Mouse (Mus musculus) megakaryocyte-erythroid progenitor cell, adult 5-6 weeks (primary cell): ENCODE results near the gene Scmh1. TPM values are rescaled to one million over a fixed set of nuclear protein-coding genes. Genes with fewer than 3 reads are reported as not detected.
"Not testable (repeated sequence)": the region's sequence is repeated elsewhere in the genome, so short reads cannot be mapped to it uniquely, and the experiment has no call there.

Source experiments
- ATAC-seq: replicated peaks from 2 replicates; pipeline ENCODE4 v1.8.0; 2016; ENCODE audit warnings: mild to moderate bottlenecking, inconsistent platforms; ENCODE audit not compliant: severe bottlenecking, poor library complexity, low FRiP score, low TSS enrichment
- total RNA-seq, 2 experiments: library from RNA; stranded (forward) in 1 of 2; stranded (reverse) in 1 of 2; fragments of 200-1000, 215-1000 nt in 1 of 2; fragments of >200 nt in 1 of 2; fragmentation: Nextera tagmentation in 1 of 2; gene quantifications; 2 replicates each; pipeline ENCODE4 v1.2.3; 2014 to 2017

The Scmh1 gene
- total RNA-seq (2014; fragmentation: Nextera tagmentation), result 27.6 and 65.7 TPM in 2 replicates
- 9.7 and 16.9 TPM in 2 replicates for total RNA-seq (2017)

DNA sequence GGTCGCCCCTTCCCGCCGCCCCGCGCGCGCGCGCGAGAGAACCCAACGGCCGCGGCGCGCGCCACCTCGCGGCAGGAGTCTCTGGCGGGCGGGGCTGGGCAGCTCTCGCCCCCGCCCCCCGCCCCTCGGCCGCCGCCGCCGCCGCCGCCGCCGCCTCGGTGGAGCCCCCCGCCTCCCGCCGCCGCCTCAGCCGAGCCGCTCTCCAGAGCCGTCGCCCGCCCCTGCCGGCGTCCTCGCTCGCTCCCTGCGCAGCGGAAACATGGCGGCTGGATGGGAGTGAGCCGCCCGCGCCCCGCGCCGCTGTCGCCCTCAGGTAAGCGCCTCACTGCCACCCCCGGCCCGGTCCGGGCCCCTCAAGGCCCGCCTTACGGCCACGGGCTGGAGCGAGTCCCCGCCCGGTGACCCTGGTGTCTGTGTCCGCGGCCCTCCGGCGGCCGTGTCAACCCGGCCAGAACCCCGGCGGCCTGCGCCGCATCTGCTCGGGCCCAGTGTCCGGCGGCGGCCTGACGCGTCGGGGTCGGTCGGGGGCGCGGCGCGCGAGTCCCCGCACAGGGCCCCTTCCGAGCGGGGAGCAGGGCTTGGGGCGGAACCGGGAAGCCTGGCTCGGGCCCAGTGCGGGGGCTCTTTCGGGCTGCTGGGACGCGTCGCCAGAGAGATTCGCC is at the start of gene Scmh1:
Gene Scmh1, plus strand, starts transcription at position 138 of the 662 bp plus-strand sequence.
- ATAC-seq, result peak; percentile 58

DNA sequence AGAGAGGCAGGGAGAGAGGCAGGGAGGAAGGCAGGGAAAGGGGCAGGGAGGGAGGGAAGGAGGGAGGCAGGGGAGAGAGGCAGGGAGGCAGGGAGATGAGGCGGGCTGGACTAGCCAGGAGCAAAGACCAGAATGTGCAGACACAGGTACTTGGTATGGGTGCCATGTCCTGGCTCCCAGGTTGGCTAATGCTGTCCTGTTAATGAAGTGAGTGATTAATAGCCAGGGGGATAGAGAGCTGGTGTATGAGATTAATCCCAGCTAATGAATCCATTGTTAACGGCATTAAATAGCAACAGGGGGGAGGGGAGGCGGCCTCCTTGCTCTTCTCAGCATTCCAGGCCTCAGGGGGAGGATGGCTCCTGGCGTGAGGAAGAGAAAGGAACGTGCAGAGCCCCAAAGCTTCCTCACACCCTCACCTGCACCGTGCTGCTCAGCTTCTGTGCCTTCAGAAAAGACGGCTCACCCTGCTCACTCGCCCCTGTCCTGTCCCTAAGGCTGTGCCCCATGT is 45.0 kb upstream of the Scmh1 start:
- no peak for ATAC-seq

DNA sequence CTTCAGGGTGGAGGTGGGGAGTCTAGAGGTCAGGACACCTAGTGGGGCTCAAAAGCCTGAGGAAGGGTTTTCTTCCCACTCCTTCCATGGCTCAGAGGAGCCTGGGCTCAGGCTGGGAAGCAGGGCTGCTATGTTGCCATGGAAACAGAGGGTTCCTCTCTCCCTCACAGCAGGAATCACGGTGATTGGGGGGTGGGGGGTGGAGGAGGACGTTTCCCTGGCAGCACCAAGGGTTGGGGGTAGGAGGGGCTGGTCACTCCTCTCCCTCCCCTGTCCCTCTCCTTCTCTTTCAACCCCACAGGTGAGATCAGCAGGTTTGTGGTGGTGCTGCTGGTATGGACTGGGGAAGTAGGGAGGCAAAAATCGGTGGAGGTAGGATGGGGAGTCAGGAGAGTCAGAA is 40.4 kb upstream of the Scmh1 start:
- no peak for ATAC-seq

DNA sequence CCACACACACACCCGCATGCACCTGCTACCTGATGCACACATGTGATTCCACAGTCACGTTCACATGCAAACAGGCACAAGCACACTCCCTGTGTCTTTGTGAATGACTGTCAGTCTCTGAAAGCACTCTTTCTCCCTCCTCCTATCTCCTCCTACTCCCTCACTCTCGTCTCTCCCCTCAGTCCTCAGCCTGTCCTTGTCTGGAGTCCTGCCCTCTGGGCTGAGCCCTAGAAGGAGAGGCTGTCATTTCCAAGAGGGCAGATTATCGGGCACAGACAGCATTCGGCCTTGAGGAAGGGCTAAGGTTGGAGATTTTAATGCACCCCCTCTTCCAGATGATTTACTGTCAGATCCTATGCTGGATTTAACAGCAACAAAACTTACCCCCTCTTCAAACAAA is 39.6 kb upstream of the Scmh1 start:
- no peak for ATAC-seq

DNA sequence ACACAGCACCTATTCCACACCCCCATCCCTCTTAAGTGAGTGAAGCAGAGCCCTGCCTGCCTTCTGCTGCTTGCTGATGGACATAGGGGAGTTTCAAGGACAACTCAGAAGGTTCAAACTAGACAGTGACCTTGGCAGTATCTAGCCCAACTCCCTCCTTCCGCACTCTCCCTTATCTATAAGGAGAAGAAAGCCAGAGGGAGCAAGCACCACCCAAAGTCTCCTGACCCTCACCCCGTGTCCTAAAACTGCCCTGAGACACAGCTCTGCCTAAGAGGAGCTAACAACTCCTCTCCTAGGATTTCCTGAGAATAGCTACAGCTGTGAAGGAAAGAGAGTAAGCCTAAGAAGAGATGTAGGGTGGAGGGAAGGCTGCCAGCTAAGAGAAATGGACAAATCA is 37.0 kb upstream of the Scmh1 start:
- no peak for ATAC-seq

DNA sequence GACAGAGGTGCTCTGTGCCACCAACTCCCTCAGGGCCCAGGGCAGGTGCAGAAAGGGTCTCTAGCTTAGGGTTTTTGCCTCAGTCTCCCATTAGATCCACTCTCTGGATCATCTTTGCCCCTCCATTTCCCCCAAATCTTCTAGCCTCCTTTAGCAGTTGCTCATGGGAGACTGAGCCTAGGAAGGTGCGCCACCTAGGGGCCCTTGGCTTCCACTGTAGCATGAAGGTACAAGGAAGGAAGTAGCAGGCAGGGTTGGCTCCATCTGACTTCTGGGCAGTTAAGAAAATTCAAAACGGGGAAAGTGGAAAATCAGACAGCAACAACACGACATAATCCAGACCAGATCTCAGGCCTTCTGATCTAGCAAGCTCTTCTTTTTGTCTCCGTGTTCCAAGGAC is 36.4 kb upstream of the Scmh1 start:
- peak; percentile 82 for ATAC-seq

DNA sequence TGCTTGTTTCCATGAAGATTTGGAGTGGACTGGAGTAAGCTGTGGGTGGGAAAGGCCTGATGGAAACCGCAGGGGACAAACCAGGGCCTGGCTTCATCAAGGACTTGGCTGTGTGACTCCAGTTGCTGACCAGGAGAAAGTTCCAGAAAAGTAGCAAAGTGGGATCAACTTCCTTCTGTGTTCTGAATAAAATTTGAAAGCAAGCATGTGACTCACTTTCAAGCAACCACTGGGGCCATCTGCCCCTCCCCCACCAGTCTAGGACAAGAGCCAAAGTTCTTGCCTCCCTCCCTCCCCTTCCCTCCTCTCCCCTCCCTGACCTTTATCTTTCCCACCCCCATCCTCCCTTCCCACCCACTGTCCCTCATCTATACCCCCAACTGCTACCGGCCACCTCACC is 35.9 kb upstream of the Scmh1 start:
- ATAC-seq, result no peak

DNA sequence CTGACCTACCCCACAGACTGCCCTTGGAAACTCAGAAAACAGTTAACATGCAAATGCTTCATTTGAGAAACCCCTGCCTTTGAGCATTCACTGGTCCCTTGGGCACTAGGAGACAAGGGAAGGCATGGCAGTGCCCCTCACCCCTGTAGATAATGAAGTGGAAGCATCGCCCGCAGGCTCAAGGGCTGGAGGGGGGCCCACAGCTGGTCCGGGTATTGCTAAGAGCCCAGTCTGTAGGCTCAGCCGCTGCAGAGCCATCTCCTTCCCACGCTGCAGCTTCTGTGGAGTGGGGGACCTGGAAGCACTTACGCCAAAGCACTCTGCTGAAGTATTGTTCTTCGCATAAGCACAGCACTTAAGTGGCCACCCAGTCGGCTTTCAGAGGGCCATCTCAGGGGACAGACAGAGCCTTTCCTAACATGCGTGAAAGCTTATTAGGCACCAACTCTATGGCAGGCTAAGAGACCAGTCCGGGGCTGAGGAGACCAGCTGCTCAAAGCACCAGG is 35.2 kb upstream of the Scmh1 start:
- ATAC-seq, result no peak

DNA sequence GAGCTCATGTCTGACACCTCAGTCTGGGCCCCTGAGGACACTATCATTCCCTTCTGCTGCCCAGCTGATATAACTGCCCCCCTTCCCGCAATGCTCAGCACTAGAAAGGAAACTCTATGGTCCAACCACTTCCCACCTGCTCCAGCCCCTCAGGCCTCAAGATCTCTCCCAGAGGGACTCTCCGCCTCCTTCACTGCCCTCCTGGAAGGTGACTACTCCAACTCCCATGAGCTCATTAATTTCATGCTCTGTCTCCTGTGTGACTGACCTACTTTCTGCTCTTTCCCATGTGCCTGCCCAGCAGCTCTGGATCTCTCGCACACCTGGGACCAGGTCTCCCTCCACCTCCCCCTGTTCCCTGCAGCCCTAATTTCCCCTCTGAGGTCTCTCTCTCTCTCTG is 32.2 kb upstream of the Scmh1 start:
- no peak for ATAC-seq

DNA sequence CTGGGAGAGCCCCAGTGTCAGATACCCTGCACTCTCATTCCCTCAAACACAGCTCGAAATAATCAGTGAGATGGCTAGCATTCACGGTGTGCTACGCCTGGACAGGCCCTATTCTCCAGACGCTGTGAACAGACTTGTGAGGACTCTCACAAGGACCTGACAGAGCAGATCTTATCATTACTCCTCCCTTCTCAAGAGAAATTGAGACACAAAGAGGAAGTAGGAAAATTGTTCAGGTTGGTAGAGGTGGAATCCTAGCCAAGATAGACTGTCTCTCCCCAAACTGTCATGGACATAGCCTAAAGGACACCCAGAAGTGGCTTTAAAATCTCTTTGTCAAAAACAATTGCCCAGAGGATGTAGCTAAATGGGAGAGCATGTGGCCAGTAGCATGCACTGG is 31.3 kb upstream of the Scmh1 start:
- ATAC-seq, result no peak

DNA sequence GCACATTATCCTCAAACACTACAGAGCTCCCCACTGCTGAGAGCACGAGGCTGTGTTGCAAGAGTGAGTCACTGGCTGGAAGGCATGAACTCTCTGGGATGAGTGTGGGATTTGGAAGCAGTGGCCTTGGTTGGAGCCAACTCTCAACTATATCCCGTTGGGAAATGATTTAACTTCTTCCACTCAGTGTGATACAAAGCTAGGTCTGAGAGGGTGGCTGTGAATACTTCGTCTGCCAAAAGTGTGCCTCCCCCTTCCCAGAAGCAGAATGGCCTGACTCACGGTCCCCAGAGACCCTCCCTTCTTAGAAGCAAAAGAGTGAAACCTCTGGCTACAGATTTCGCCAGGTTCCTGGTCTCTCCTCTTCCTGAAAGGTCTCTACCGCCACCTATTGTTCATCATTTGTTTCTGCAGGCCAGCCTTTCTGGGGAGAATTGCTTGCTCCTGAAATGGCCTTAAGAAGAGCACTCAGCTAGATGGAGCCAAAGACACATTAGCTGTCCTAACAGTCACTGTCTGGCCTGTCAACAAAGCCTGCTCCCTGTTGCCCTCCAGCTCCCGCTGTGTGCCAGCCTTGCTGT is 24.2 kb upstream of the Scmh1 start:
- ATAC-seq, result peak; percentile 89

DNA sequence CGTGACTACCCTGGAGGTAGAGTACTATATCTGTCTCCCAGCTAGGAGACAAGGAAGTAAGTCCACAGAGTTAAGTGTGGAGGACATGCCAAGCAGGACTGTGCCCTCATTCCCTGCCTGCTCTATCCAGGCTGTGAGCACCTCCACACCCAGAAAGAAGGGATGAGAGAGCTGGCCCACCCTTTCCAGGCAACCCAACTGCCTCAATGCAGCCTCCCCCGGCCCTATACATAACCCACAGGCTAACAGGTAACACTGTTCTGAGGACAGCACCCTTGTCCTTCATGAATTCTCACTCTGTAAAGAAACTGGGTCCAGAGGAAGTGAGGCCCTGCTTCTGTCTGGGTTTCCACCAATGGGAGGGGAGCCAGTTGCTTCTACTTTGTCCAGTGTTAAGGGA is 19.6 kb upstream of the Scmh1 start:
- ATAC-seq, result no peak

DNA sequence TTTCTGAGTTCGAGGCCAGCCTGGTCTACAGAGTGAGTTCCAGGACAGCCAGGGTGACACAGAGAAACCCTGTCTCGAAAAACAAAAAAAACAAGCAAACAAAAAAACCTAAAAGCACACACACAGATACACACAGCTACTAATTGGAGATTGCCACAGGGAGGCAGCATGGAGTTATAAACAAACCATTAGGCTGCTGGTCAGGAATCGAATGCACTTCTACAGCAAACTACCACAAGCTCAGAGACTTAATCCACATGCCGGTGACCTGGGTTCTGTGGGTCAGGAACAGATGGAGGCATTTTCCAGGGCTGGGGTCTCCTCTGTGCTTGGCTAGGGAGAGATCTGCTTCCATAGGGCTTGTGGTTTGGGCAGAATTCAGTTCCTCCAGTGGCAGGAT is 17.6 kb upstream of the Scmh1 start:
- peak; percentile 68; the same call in 1 of the 2 replicates for ATAC-seq

DNA sequence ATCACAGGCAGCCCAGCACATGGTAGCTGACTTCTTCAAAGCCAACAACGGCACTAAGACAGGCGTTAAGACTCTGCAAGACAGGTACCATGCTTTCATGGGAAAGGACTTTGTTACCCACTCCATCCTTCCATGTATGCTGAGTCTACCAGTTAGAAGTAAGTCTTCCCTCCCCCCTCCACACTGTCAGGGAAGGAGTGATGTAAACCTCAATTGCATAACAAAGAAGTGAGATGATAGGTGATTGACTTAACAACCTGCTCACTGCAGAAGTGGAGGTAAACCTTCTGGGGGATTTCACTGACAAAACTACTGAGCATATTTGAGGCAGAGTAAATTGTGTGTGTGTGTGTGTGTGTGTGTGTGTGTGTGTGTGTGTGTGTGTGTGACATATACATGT is 17.1 kb upstream of the Scmh1 start:
- no peak for ATAC-seq

DNA sequence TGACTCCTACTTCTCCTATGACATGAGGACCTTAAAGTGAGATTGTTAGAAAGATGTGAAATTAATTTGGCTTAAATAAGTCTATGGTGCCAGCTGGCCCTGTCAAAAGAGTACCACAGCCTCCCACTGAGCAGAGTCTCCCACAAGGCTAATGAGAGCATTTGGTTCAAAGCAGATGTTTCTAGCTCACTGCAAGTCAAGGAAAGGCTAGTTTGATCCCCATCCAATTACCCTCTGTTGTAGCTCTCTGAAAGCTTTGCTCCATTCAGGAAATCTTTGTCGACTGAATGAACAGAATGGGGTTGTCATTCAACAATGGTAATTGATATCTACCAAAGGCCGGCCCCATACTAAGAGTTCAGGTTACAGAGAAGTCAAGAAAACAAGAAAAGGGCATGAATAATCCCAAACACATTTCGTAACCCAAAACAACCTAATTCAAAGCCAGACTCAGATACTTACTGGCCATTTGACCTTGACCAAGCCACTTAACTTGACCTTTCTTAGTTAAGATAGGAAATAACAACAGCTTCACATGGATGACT is 16.0 kb upstream of the Scmh1 start:
- no peak for ATAC-seq

DNA sequence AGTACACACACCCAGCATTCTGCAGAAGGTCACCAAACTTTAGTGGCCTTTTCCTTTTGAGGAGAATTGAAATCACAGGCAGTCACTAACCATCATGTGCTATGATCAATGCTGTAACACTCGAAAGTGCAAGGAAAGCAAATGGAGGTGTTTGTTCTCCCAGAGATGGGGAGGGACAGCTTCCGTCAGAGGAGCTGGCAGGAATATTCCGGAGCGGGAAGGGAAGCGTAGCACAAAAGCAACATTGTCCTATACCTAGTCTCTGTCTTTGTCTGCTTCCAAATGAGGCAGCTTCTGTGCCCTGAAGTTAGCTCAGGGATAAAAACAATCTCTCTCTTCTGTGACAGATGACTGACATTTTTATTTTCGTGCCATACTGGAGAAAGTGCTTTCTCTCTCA is 15.5 kb upstream of the Scmh1 start:
- no peak for ATAC-seq

DNA sequence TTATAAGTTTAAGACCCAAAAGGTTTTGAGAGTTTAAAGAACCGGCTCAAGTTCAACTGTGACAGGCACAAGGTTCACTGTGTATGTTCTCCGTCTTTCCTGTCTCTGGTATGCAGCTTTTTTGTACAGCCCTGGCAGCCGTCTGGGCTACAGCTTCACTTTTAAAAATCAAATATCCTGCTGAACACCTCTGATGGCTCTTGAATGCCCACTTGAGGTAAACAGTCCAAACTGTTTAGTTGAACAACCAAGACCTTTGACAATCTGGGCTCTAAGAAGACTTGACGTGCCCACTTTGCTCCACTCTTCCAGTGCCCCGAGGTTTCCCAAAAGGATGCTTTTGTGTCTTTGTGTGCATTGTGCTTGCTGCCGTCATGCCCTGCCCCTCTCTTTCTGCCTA is 13.5 kb upstream of the Scmh1 start:
- no peak for ATAC-seq

DNA sequence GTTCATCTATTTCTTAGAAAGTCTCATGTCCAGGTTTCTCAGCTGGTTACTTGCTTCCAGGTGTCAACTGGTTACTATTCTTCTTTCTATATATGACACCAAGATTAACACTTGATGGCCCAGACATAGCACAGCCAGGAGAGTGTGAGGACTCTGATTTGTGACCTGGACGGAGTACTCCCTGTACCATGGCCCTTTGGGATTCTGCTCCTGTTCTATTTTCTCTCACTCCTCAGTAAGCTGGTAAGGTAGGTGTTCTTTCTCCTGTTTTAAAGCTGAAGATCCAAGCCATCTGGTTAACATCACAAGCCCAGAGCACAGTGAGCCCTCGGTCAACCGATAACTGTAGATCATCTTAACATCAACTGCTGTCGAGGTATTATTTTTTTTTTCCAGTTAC is 12.7 kb upstream of the Scmh1 start:
- ATAC-seq, result 0 out of 2 replicates have a peak, but pooled peaks have one; percentile 15

DNA sequence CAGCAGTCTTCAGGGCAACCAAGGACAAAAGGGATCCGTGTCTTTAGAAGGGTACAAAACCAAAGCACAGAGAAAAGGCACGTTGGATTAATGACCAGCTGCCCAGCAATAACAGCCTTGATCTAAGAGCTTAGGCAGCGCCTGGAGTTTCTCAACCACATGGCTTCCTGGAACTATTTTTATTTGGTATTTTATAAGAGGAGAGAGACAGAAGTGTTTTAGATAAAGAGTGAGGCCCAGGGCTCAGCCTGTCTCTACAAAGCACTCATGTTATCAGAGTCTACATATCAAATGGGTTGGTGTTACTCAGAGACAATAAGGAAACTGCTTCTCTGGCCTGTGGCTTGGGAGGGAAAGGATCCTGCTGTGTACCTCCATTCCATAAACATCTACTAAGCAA is 12.3 kb upstream of the Scmh1 start:
- peak; percentile 71 for ATAC-seq

DNA sequence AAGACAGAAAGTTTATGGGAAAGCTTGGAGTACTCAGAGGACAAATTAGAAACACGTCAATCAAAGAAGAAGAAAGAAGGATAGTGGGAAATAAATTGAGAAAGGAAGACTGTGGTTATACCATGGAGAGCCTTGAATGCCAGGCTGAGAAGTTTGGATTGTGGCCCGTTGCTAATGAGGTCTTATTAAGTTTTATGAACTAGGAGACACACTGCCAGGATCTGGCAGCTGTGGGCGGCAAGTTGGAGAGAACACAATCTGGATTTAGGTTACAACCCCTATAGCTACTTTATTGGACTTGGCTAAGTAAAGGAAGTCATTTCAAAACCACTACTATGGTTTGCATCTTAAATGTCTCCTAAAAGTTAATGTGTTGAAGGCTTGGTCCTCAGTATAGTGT is 4.8 kb upstream of the Scmh1 start:
- ATAC-seq, result no peak

DNA sequence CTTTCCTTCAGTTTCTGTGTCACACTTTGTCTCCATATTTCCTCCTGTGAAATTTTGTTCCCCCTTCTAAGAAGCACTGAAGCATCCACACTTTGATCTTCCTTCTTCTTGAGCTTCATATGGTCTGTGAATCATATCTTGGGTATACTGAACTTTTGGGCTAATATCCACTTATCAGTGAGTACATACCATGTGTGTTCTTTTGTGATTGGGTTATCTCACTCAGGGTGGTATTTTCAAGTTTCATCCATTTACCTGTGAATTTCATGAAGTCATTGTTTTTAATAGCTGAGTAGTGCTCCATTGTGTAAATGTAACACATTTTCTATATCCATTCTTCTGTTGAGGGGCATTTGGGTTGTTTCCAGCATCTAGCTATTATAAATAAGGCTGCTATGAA is 3.0 kb upstream of the Scmh1 start:
- ATAC-seq, result not testable (repeated sequence)
